Mouse (Mus musculus): ENCODE results near the gene Epop.

DNA sequence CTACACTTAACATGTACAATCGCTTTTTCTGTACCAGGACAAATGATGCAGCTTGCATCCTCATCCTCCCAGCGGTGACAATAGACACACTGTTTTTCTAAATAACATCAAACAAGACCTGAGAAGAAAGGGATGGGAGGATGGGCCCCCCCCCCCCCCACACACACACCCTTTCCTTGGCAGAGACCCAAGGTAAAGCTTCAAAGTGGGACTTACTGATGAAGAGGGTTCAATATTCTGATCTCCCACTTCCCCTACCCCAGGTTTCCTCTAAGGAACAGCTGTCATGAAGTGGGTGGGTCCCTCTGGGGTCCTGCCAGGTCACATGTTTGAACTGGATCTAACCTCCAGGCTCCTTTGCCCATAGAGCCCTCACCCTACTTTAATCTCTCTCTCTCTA, 1.5 kb upstream of the Epop start:
- TF ChIP-seq CTCF (IDR thresholded peaks at IDR 0.05) (no peak), POLR2A (IDR thresholded peaks at IDR 0.05; ENCODE audit: insufficient read depth, low read depth, low read length) (no peak)

Data from heart, adult 2 months (tissue).